Mouse (Mus musculus) adipocyte (in vitro differentiated cells): ENCODE measurements around the gene Rbm47.

Experiments
- DNase-seq: peaks from one replicate; pipeline ENCODE4 v3.0.0-alpha.2; 2016; ENCODE audit warnings: low spot score

Rbm47 gene

GRCm38 (mm10) chr5:66067219-66067618, 105.7 kb downstream of the Rbm47 start:
- no peak for DNase-seq

GRCm38 (mm10) chr5:66062930-66063220, 110.0 kb downstream of the Rbm47 start:
- DNase-seq: no peak

- DNase-seq: no peak
These were observed 110.6 kb downstream of the Rbm47 start for GRCm38 (mm10) chr5:66062046-66062929.

- no peak for DNase-seq
These were observed 111.3 kb downstream of the Rbm47 start for GRCm38 (mm10) chr5:66061667-66062045.

GRCm38 (mm10) chr5:66058844-66059243, 114.1 kb downstream of the Rbm47 start:
- DNase-seq: peak; percentile 39

GRCm38 (mm10) chr5:66056680-66057079, 116.2 kb downstream of the Rbm47 start:
- DNase-seq: no peak

- DNase-seq: no peak
These were observed 118.5 kb downstream of the Rbm47 start for GRCm38 (mm10) chr5:66054394-66054793.

- DNase-seq: peak; percentile 14
These were observed 120.0 kb downstream of the Rbm47 start for GRCm38 (mm10) chr5:66052777-66053548.

- no peak for DNase-seq
These were observed 122.1 kb downstream of the Rbm47 start for GRCm38 (mm10) chr5:66050841-66051240.

GRCm38 (mm10) chr5:66046356-66046755, 126.6 kb downstream of the Rbm47 start:
- DNase-seq: no peak

- DNase-seq: no peak
These were observed 129.0 kb downstream of the Rbm47 start for GRCm38 (mm10) chr5:66043897-66044296.

GRCm38 (mm10) chr5:66042651-66043340, 130.1 kb downstream of the Rbm47 start:
- DNase-seq: no peak

GRCm38 (mm10) chr5:66040744-66041279, 132.1 kb downstream of the Rbm47 start:
- no peak for DNase-seq

- DNase-seq: no peak
These were observed 133.1 kb downstream of the Rbm47 start for GRCm38 (mm10) chr5:66039813-66040212.

- DNase-seq: no peak
These were observed 135.9 kb downstream of the Rbm47 start for GRCm38 (mm10) chr5:66037066-66037465.

- DNase-seq: no peak
These were observed 136.4 kb downstream of the Rbm47 start for GRCm38 (mm10) chr5:66036440-66037054.

- peak; percentile 40 for DNase-seq
These were observed 138.3 kb downstream of the Rbm47 start for GRCm38 (mm10) chr5:66034375-66035195.

- DNase-seq: no peak
These were observed 140.1 kb downstream of the Rbm47 start for GRCm38 (mm10) chr5:66032826-66033225.

GRCm38 (mm10) chr5:66031699-66032098, 141.2 kb downstream of the Rbm47 start:
- DNase-seq: no peak

- no peak for DNase-seq
These were observed 144.7 kb downstream of the Rbm47 start for GRCm38 (mm10) chr5:66028232-66028631.

- no peak for DNase-seq
These were observed 145.7 kb downstream of the Rbm47 start for GRCm38 (mm10) chr5:66027206-66027605.
